Mouse (Mus musculus) kidney, adult 11 months (tissue): ENCODE results near the gene Ppp2r3a.

Experiments used
- DNase-seq: peaks from one replicate; pipeline ENCODE4 v3.0.0; 2022

The Ppp2r3a gene

DNA sequence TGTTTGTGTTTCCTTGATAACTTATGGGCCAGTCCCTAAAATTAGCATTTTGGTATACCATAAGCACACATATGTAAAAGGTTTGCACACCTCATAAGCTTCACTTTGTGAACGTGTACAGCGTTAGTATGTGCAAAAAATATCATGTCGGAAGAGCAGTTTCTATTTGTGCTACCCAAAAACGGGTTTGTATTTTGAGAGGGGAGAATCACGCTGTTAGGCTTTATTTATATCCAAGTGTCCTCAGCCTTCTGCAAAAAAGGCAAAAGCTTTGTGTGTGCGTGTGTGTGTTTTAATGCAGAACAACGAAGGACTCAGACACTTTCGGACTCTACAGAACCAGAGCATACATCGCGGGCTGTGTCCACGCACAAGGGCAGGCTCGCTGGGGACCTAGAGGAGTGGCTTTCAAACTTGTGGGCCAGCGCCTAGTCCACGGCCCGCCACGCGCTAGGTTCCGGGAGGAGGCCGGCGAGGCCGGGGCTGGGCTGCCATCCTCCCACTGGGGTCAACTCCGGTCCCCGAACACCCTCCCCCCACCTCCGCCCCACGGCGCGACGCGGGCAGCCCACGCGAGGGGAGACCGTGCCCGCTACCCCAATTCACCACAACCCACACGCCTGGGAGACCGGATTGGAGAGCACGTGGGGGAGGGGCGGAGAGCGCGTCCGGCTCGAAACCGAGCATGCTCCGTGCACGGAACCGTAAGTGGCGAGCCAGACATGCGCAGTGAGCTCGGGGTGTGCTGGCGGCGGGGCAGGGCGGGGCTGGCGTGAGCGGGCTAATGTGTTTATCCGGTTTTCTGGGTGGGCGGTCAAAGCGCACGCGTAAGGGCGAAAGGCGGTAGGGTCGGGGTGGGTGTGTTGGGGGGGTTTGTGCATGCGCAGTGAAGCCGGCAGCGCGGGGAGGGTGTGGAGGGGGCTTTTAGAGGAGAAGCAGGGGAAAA, 178.3 kb downstream of the Ppp2r3a start:
- peak; percentile 99 for DNase-seq

GRCm38 (mm10) chr9:101072506-101072905, 179.1 kb downstream of the Ppp2r3a start:
- no peak for DNase-seq

GRCm38 (mm10) chr9:101069781-101070180, 181.8 kb downstream of the Ppp2r3a start:
- DNase-seq: no peak

DNA sequence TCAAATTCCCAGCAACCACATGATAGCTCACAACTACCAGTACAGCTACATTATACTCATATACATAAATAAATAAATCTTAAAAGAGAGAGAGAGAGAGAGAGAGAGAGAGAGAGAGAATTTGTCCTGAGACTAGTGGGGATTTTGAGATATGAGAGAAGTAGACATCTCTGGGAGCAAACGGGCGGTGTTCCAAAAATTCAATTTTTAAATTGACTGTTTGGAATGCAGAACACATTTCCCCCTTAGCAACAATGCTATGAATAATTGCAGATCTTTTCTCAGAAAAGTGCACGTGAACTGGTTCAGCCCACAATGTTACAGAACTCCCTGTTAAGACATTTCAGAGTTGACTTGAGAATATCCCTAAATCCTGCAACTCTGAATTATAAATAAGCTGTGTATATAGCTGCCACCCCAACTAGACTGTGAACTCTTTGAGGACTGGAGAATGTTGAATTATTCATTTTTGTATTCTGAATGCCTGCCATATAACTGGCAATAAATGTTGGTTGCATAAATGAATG, 186.5 kb downstream of the Ppp2r3a start:
- no peak for DNase-seq

DNA sequence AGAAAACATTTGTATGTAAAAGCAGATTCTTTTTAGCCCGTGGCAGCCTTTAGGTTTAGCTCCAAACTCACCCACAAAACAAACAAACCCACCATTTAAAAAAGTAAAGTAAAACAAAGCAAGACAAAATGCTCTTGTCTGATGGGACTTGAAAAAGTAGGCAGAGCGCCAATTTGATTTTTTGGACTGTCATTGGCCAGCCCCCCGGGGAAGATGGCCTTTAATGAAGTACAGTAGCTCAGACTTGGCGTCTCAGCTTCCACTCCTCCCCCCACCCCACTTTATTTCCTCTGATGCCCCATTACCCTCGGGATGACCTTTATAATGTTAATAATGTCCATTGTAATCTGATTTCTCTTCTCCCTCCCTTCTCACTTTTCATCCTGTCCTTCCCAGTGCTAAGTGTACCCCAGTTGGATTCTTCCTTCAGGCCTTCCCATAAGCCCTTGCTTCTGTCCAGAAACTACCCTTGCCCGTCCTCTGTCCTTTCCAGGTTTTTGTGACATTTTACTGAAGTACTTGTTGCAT, 189.3 kb downstream of the Ppp2r3a start:
- no peak for DNase-seq

DNA sequence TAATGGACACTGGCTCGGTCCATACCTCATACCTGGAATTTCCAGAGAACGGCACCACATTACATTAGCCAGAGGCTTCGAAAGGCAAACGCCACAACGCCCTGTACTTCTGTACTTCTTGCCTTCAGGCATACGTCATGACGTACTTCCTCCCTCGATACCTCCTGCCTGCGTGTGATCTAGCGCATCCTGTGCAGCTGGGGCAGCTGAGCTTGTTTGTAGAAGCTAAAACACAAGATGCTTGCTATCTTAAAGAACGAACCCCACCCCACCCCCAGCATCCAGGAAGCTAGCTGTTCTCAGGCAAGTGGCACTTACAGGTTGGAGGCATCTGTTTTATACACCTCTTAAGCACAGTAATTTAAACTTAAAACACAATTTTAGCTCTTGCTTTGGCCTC, 190.6 kb downstream of the Ppp2r3a start:
- DNase-seq: no peak

- no peak for DNase-seq
Observed at GRCm38 (mm10) chr9:101057156-101057555, 194.4 kb downstream of the Ppp2r3a start.
